ENCODE assay signal across 12 mouse cellular contexts in the genomic region with DNA sequence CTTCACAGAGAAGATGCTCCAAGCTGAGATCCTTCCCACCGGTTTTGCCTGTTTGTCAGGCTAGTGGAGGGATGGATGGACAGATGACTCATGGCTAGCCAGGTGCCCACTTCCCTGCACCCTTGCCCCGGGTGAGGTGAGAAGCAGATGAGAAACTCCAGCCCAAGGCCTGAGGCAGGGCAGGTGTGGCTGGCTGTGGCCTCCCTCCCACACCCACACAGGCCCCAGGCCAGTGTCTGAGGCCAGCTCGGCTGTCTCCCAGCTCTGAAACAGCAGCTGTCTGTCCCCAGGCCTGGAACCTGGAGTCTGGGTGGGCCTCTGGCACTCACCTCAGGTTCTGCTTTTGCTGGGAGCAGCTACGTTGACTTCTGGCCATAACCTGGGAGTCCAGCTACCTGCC.
"Had no signal": no experiment of that assay in that cellular context is flagged by ENCODE, and none has a peak within 500 bp of the region (broad histone marks: within the 10 kb centered on the region; RNA-seq: fewer than 3 reads in every experiment).

No protein-coding gene starts in this region.

- DNase-seq: kidney, adult 8-10 months; kidney, postnatal 25 days; liver, embryonic 13.5 days; liver, postnatal 0 days; midbrain, embryonic 14.5 days; right cerebral cortex, adult 18-20 months; right cerebral cortex, postnatal 25 days; thymus, postnatal 36 days had no signal

- H3K27ac ChIP-seq: left cerebral cortex, adult 2 months; limb, embryonic 15.5 days; liver, embryonic 13.5 days; lung, embryonic 15.5 days; neural tube, embryonic 13.5 days had no signal

- ATAC-seq: liver, postnatal 0 days had no signal

- H3K4me1 ChIP-seq: lung, embryonic 15.5 days; neural tube, embryonic 13.5 days had no signal

- H3K36me3 ChIP-seq: limb, embryonic 15.5 days; liver, embryonic 13.5 days; lung, embryonic 15.5 days; neural tube, embryonic 13.5 days had no signal

- H3K9me3 ChIP-seq: limb, embryonic 15.5 days; liver, embryonic 13.5 days; lung, embryonic 15.5 days; neural tube, embryonic 13.5 days had no signal

- H3K4me2 ChIP-seq: limb, embryonic 15.5 days; liver, embryonic 13.5 days; lung, embryonic 15.5 days; neural tube, embryonic 13.5 days had no signal

- H3K9ac ChIP-seq: limb, embryonic 15.5 days; liver, embryonic 13.5 days; liver, postnatal 0 days; lung, embryonic 15.5 days; neural tube, embryonic 13.5 days had no signal

- H3K27me3 ChIP-seq: limb, embryonic 15.5 days; liver, embryonic 13.5 days; lung, embryonic 15.5 days; neural tube, embryonic 13.5 days had no signal

- H3K4me3 ChIP-seq: left cerebral cortex, adult 2 months; limb, embryonic 15.5 days; liver, embryonic 13.5 days; lung, embryonic 15.5 days; neural tube, embryonic 13.5 days had no signal
